Mouse (Mus musculus) embryonic fibroblast, embryonic 13.5 days (primary cell): Measurements from ENCODE around the gene Usp7.

ENCODE experiments used
- CTCF ChIP-seq: IDR thresholded peaks from 2 replicates; pipeline ENCODE4 v1.5.1; 2011; ENCODE audit warnings: mild to moderate bottlenecking, control low read depth, low read length, moderate library complexity, borderline replicate concordance; ENCODE audit not compliant: insufficient read depth
- POLR2A ChIP-seq: IDR thresholded peaks from 2 replicates; pipeline ENCODE4 v1.6.1; 2011; ENCODE audit warnings: low read depth, mild to moderate bottlenecking, control low read depth, low read length, moderate library complexity

GRCm38 (mm10) chr16:8643855-8644254 is 148.3 kb downstream of the Usp7 start:
- TF ChIP-seq CTCF (peak; percentile 89), POLR2A (no peak)
